Mouse (Mus musculus) lung, postnatal 0 days (tissue): ENCODE data around the gene Iqck.

Experiments used
- CTCF ChIP-seq: IDR thresholded peaks from 2 replicates; pipeline ENCODE4 v1.5.1; 2016; ENCODE audit warnings: antibody characterized with exemption, mild to moderate bottlenecking
- EP300 ChIP-seq: IDR thresholded peaks from 2 replicates; pipeline ENCODE4 v1.6.1; 2016; ENCODE audit warnings: antibody characterized with exemption, mild to moderate bottlenecking, control low read depth

DNA sequence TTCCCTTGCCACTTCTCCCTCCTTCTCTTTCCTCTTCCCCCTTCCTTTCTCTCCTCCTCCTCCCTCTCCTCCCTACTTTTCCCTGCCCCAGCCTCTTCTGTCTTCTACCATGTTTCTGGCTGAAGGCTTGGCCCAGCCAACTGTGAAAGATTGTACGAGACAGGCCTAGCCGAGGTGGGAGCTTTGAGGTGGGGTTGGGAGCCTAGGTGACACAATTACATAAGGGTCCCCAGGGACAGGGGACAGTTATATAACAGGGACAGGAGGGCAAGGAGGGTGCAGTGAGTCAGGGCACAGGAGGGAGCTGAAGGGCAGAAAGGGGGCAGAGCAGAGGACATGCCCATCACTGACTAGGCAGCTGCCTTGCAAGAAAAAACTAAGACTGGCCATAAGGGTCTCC lies 146.4 kb downstream of the Iqck start:
- TF ChIP-seq EP300 (no peak), CTCF (no peak)
